17 mouse cellular contexts compared by ENCODE assay signal in genomic region chr10:41820401-41820800, GRCm38 (mm10).
"Had no signal": no experiment of that assay in that cellular context is flagged by ENCODE, and none has a peak within 500 bp of the region (broad histone marks: within the 10 kb centered on the region; RNA-seq: fewer than 3 reads in every experiment).

No protein-coding gene starts in this region.

- H3K27me3 ChIP-seq: midbrain, embryonic 12.5 days; neural tube, embryonic 12.5 days; stomach, embryonic 15.5 days had no signal

- H3K4me2 ChIP-seq: lung, embryonic 14.5 days; midbrain, embryonic 12.5 days; neural tube, embryonic 12.5 days; stomach, embryonic 15.5 days had no signal

- H3K9ac ChIP-seq: lung, embryonic 14.5 days; midbrain, embryonic 12.5 days; neural tube, embryonic 12.5 days; stomach, embryonic 15.5 days had no signal

- DNase-seq: lung, adult 18-20 months; lung, embryonic 14.5 days; lung, postnatal 10 days; lung, postnatal 4 days; midbrain, embryonic 14.5 days; retina, postnatal 1 day; right cerebral cortex, adult 18-20 months; right cerebral cortex, postnatal 25 days; right cerebral cortex, postnatal 4 days; thymus, adult 2 months; thymus, postnatal 25 days; thymus, postnatal 4 days had no signal

- H3K27ac ChIP-seq: midbrain, embryonic 12.5 days; neural tube, embryonic 12.5 days; stomach, embryonic 15.5 days; stomach, postnatal 0 days had no signal

- H3K9me3 ChIP-seq: midbrain, embryonic 12.5 days; neural tube, embryonic 12.5 days; stomach, embryonic 15.5 days had no signal

- H3K4me3 ChIP-seq: midbrain, embryonic 12.5 days; neural tube, embryonic 12.5 days; stomach, embryonic 15.5 days had no signal

- H3K36me3 ChIP-seq: midbrain, embryonic 12.5 days; neural tube, embryonic 12.5 days; stomach, embryonic 15.5 days had no signal

- H3K4me1 ChIP-seq: midbrain, embryonic 12.5 days; neural tube, embryonic 12.5 days; stomach, embryonic 15.5 days had no signal

- ATAC-seq: midbrain, embryonic 16.5 days had no signal
